Mouse (Mus musculus) limb, embryonic 14.5 days (tissue): ENCODE measurements around the gene Fto. TPM values are rescaled to one million over a fixed set of nuclear protein-coding genes. Genes with fewer than 3 reads are reported as not detected.

ENCODE experiments used
- ATAC-seq: fragments of 200-750 bp; cut with Nextera tagmentation; 2 replicates; pipeline ENCODE4 v1.8.0; 2017; ENCODE audit warnings: low read depth, moderate number of reproducible peaks, moderate TSS enrichment; ENCODE audit not compliant: low FRiP score
- DNase-seq: peaks from one replicate; pipeline ENCODE4 v3.0.0-alpha.2; 2015; ENCODE audit warnings: low spot score
- H3K27ac ChIP-seq: fragments of 300-500 bp; sonication (generic); replicated peaks from 2 replicates; pipeline ENCODE4 v1.5.1; 2014; ENCODE audit warnings: low read depth, mild to moderate bottlenecking, low read length, moderate library complexity, mixed read lengths
- H3K27me3 ChIP-seq: fragments of 300-500 bp; sonication (generic); 2 replicates; pipeline ENCODE4 v1.6.1; 2014; ENCODE audit warnings: low read length, mixed read lengths; ENCODE audit not compliant: control insufficient read depth, insufficient read depth
- H3K36me3 ChIP-seq: fragments of 300-500 bp; sonication (generic); 2 replicates; pipeline ENCODE4 v1.6.1; 2014; ENCODE audit warnings: mild to moderate bottlenecking, low read length, moderate library complexity, mixed read lengths; ENCODE audit not compliant: control insufficient read depth, insufficient read depth
- H3K4me1 ChIP-seq: fragments of 300-500 bp; sonication (generic); 2 replicates; pipeline ENCODE4 v1.6.1; 2014; ENCODE audit warnings: antibody characterized with exemption, low read length, mixed read lengths; ENCODE audit not compliant: control insufficient read depth, insufficient read depth
- H3K4me2 ChIP-seq: fragments of 300-500 bp; sonication (generic); replicated peaks from 2 replicates; pipeline ENCODE4 v1.6.1; 2014; ENCODE audit warnings: low read depth, mild to moderate bottlenecking, low read length, moderate library complexity; ENCODE audit not compliant: severe bottlenecking
- H3K4me3 ChIP-seq: fragments of 300-500 bp; sonication (generic); replicated peaks from 2 replicates; pipeline ENCODE4 v1.5.1; 2014; ENCODE audit warnings: low read length
- H3K9ac ChIP-seq: fragments of 300-500 bp; sonication (generic); 2 replicates; pipeline ENCODE4 v1.6.1; 2014; ENCODE audit warnings: mild to moderate bottlenecking, low read depth, low read length, moderate library complexity; ENCODE audit not compliant: severe bottlenecking
- H3K9me3 ChIP-seq: fragments of 300-500 bp; sonication (generic); 2 replicates; pipeline ENCODE4 v1.6.1; 2016; ENCODE audit warnings: low read length; ENCODE audit not compliant: control insufficient read depth
- POLR2A ChIP-seq: fragments of 200-500 bp; IDR thresholded peaks from 2 replicates; pipeline ENCODE4 v1.8.0; 2012; ENCODE audit warnings: inconsistent platforms, mild to moderate bottlenecking, moderate library complexity, borderline replicate concordance; ENCODE audit not compliant: insufficient read depth, insufficient read length; ENCODE audit errors: extremely low read depth
- WGBS: fragments of 180-500 bp; shearing (Covaris S2); extraction: QIAGEN DNeasy Blood & Tissue Kit; methylation state at CpG from one replicate; pipeline ENCODE4 v1.1.7; 2014; 5-methylcytosine and 5-hydroxymethylcytosine counted together
- polyA plus RNA-seq, 2 experiments: library from polyadenylated mRNA; depleted of rRNA in 1 of 2; stranded (reverse) in 1 of 2; unstranded in 1 of 2; fragments of >200 nt; fragmentation: Nextera tagmentation in 1 of 2; extraction: Ambion mirVana in 1 of 2; gene quantifications; 2 replicates each; pipeline versions ENCODE4 v1.2.1 to v1.2.3; 2012 to 2014

The Fto gene
- polyA plus RNA-seq, 2 experiments, result 80.0 to 107 TPM

DNA sequence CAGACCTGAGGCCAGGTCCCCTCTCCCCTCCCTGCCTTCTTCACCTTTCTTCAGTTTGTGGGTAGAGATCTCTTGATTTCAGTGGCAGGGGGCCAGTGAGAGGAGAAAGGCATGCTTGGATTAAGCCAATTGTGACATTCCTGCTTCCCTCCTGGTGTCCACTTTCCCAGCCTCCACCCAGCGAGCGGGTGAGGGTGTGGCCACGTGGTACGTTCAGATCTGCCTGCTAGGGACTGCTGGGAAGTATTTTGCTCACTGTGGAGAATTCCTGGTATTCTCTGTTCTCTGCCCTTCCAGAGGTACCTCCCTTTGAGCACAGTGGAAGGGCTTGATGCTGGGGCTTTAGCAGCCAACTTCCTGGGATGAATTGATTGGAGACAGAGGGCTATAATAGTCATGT is 259.3 kb downstream of the Fto start:
- Histone ChIP-seq H3K9ac (no peak overlapping the region), H3K4me3 (no peak overlapping the region), H3K4me2 (no peak overlapping the region), H3K27ac (no peak overlapping the region), H3K36me3 (no peaks in the 10 kb centered on the region), H3K9me3 (no peaks in the 10 kb centered on the region), H3K4me1 (peaks cover 53% of the 10 kb centered on the region), H3K27me3 (0 out of 2 replicates have a peak, but pooled peaks cover 5% of the 10 kb centered on the region)
- TF ChIP-seq POLR2A, result no peak
- WGBS, result 26% methylated on average over 4 of the region's 4 CpGs
- DNase-seq (no peak), ATAC-seq (no peak)

DNA sequence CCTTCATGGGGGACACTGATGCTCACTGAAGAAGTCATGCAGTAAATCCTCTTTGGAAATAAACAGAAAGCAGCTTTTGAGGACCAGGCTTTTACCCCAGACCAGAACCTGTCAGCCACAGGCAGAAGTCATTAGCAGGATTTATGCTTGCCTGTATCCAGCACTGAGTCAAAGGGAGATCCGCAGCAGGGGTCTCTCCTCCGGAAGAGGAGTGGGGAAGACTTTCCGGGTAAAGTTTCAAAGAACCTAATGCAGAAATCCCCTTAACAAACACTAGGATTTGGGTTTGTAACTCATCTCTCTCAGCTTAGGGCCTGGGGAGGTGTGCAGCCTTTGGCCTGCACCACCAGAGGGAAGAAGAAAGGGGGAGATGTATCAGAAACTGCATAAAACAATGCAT is 262.3 kb downstream of the Fto start:
- Histone ChIP-seq H3K4me1 (peaks cover 40% of the 10 kb centered on the region), H3K36me3 (no peaks in the 10 kb centered on the region), H3K4me2 (no peak overlapping the region), H3K27me3 (0 out of 2 replicates have a peak, but pooled peaks cover 5% of the 10 kb centered on the region), H3K4me3 (no peak overlapping the region), H3K27ac (no peak overlapping the region), H3K9ac (no peak overlapping the region), H3K9me3 (no peaks in the 10 kb centered on the region)
- 14% methylated on average over 3 of the region's 3 CpGs for WGBS
- ATAC-seq, result no peak
- no peak for DNase-seq
- no peak for TF ChIP-seq POLR2A

DNA sequence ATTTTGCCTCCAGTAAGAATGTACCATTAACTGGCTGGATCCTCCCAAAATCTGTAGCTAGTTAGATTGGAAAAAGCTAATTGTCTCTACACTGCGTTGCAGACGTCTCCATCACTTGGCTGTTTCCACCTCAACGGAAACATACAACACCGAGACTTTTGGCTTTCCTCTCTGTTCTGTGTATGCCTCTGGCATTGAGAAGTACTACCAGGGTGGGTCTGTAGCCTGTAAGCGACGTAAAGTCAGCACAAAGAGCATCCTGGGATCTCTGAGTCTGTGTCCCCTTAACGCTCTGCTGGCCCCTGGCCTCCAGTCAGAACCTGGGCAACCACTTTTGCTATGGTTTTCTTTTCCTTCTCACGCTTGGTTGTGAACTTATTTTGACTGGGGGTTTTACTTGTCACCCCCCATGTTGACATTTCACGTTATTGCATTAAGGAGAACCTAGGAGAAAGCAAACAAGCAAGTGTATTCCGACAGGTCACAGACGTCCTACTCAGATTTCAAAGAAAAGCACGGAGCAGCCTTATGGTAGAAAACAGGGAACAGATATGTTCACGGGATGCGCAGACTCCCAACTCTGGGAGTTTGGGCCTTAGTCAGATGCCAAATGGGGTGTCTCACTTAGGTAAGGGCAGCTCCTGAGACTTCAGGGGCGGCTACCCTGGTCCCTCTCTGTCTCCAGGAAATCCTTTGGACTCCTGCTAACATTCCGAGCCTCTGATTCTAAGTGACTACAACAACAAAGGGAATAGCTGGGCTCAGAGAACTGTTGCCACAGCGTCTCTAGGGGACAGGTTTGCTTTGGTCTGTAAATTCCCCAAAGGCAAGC is 263.0 kb downstream of the Fto start:
- no peaks in the 10 kb centered on the region for H3K36me3 ChIP-seq
- no peak overlapping the region for H3K27ac ChIP-seq
- no peak overlapping the region for H3K4me2 ChIP-seq
- WGBS, result 19% methylated on average over 17 of the region's 17 CpGs
- no peaks in the 10 kb centered on the region for H3K9me3 ChIP-seq
- DNase-seq, result no peak
- TF ChIP-seq POLR2A, result no peak
- no peak overlapping the region for H3K4me3 ChIP-seq
- H3K9ac ChIP-seq, result no peak overlapping the region
- no peak for ATAC-seq
- H3K4me1 ChIP-seq, result peaks cover 33% of the 10 kb centered on the region
- H3K27me3 ChIP-seq, result 0 out of 2 replicates have a peak, but pooled peaks cover 5% of the 10 kb centered on the region

DNA sequence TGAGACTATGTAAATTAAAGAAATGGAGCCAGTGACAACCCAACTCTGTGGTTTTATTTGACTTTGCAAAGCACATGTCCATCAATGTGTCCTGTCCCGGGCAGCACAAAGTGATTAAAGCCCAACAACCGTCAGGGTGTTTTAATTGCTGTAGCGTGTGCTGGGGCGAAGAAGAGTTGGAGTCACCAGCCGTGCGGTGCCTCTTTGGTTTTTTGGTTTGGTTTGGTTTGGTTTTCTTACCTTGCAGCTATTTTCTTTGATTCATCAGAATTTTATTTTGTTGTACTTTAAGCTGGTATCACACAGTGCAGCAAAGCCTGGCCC is 263.6 kb downstream of the Fto start:
- 0 out of 2 replicates have a peak, but pooled peaks cover 5% of the 10 kb centered on the region for H3K27me3 ChIP-seq
- no peak for ATAC-seq
- no peak overlapping the region for H3K4me2 ChIP-seq
- no peak for TF ChIP-seq POLR2A
- H3K36me3 ChIP-seq, result no peaks in the 10 kb centered on the region
- H3K4me3 ChIP-seq, result no peak overlapping the region
- no peak for DNase-seq
- 35% methylated on average over 6 of the region's 6 CpGs for WGBS
- H3K4me1 ChIP-seq, result peaks cover 28% of the 10 kb centered on the region
- H3K27ac ChIP-seq, result no peak overlapping the region
- no peaks in the 10 kb centered on the region for H3K9me3 ChIP-seq
- no peak overlapping the region for H3K9ac ChIP-seq

DNA sequence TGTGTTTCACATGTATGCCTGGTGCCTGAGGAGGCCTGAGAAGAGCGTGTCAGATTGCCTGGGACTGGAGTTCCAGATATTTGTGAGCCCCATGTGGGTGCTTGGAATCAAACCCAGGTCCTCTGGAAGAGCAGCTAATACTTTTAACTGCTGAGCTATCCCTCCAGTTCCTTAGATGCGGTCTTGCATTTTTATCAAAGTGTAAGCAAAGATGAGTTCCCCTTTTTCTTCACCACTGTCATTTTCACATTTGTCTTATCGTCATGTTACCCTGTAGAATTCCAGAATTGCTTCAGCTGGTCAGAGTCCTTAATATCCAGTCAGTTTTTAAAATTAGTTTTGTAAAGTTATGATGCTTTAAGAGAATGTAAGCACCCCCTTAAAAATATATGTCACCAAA is 264.3 kb downstream of the Fto start:
- no peaks in the 10 kb centered on the region for H3K9me3 ChIP-seq
- H3K4me1 ChIP-seq, result peaks cover 21% of the 10 kb centered on the region
- ATAC-seq (no peak), DNase-seq (no peak)
- H3K4me3 ChIP-seq, result no peak overlapping the region
- H3K4me2 ChIP-seq, result no peak overlapping the region
- 0 out of 2 replicates have a peak, but pooled peaks cover 5% of the 10 kb centered on the region for H3K27me3 ChIP-seq
- no peak for TF ChIP-seq POLR2A
- WGBS, result 87% methylated on average over 3 of the region's 3 CpGs
- no peaks in the 10 kb centered on the region for H3K36me3 ChIP-seq
- no peak overlapping the region for H3K27ac ChIP-seq
- H3K9ac ChIP-seq, result no peak overlapping the region
